Comparison of ENCODE assay signal across 8 mouse cellular contexts in the genomic region with DNA sequence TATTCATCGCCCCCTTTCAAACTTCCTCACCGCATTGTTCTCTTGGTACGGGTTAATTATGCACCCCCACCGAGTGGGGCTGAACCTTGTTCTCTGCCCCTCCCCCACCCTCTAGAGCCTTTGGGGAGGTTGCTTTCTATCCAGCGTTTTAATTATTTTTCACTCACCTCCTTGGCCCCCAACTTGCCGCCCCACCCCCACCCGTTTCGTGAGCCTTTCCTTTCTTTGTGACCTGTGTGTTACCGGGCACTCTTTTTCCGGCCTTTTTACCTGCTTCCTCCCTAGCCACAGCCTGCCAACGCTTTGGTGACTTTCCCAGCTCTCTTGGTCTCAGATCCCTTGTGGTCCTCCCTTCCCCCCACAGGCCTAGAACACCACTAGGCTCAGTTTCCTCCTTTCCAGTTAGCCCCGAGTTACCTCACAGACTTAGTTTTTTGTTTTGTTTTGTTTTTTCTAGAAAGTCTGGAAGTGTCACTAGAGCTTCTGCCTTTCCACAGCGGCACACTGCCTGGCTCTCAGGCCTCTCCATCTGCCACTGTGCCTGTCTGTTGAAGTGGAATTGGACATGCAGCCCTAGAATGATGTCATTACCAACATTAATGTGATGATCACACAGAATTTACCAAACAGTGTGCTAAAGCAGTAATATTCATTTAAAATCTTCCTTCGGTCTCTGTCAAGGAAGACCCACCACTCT. TPM values are rescaled to one million over a fixed set of nuclear protein-coding genes. Genes with fewer than 3 reads are reported as not detected.
DNase-seq lines count a peak whose midpoint lies in the region; ATAC-seq and TF ChIP-seq lines count a peak whose summit lies in the region.

No protein-coding gene starts in this region.

- H3K4me1 ChIP-seq in heart, adult 2 months (ENCODE audit: control insufficient read depth, insufficient read depth, low read length), result peaks cover 7% of the 10 kb centered on the region
- H3K4me1 ChIP-seq in forebrain, embryonic 13.5 days, result peaks cover 64% of the 10 kb centered on the region
- peaks cover 62% of the 10 kb centered on the region for H3K4me1 ChIP-seq in kidney, embryonic 15.5 days
- peaks cover 37% of the 10 kb centered on the region for H3K4me1 ChIP-seq in midbrain, embryonic 15.5 days
- peaks cover 14% of the 10 kb centered on the region for H3K4me1 ChIP-seq in thymus, adult 2 months (replicated peaks; ENCODE audit: control insufficient read depth, insufficient read depth, low read length)

- intact Hi-C loops in heart, adult 2 months (cut with DNase I), result loop anchor here (1.0 to 5.0 kb wide), 3 partner anchors 46 to 111 kb away; no protein-coding TSS in a partner anchor
- intact Hi-C loops in heart, postnatal 25 days (cut with DNase I), result loop anchor here (2.0 to 5.0 kb wide), 4 partner anchors 47 to 104 kb away; no protein-coding TSS in a partner anchor

- H3K36me3 ChIP-seq in heart, adult 2 months (ENCODE audit: control insufficient read depth, insufficient read depth, low read length), result peaks cover 3% of the 10 kb centered on the region; the same call in 1 of the 2 replicates
- H3K36me3 ChIP-seq in forebrain, embryonic 13.5 days (ENCODE audit: poor library complexity, severe bottlenecking), result peaks cover 6% of the 10 kb centered on the region
- H3K36me3 ChIP-seq in kidney, embryonic 15.5 days, result no peaks in the 10 kb centered on the region
- H3K36me3 ChIP-seq in midbrain, embryonic 15.5 days (replicated peaks), result no peaks in the 10 kb centered on the region
- H3K36me3 ChIP-seq in thymus, adult 2 months (ENCODE audit: control insufficient read depth, insufficient read depth, low read length), result no peaks in the 10 kb centered on the region

- no peaks in the 10 kb centered on the region for H3K9me3 ChIP-seq in forebrain, embryonic 13.5 days (replicated peaks)
- no peaks in the 10 kb centered on the region for H3K9me3 ChIP-seq in kidney, embryonic 15.5 days (replicated peaks)
- no peaks in the 10 kb centered on the region for H3K9me3 ChIP-seq in midbrain, embryonic 15.5 days

- H3K79me2 ChIP-seq in heart, adult 2 months (replicated peaks; ENCODE audit: control insufficient read depth, insufficient read depth, low read length), result peaks cover 2% of the 10 kb centered on the region; the same call in 1 of the 2 replicates

- no peak overlapping the region for H3K9ac ChIP-seq in heart, adult 2 months (ENCODE audit: low read depth, low read length)
- peak overlapping the region; percentile 90 for H3K9ac ChIP-seq in forebrain, embryonic 13.5 days
- H3K9ac ChIP-seq in kidney, embryonic 15.5 days, result peak overlapping the region; percentile 72
- no peak overlapping the region for H3K9ac ChIP-seq in midbrain, embryonic 15.5 days

- TF ChIP-seq POLR2A in heart, adult 2 months (IDR thresholded peaks at IDR 0.05; ENCODE audit: insufficient read depth, low read depth, low read length), result no peak
- no peak for TF ChIP-seq POLR2A in thymus, adult 2 months (IDR thresholded peaks at IDR 0.05; ENCODE audit: control insufficient read depth, extremely low read depth, insufficient read depth, low read length, poor library complexity)

- no peak for TF ChIP-seq CTCF in heart, adult 2 months (IDR thresholded peaks at IDR 0.05)
- no peak for TF ChIP-seq CTCF in thymus, adult 2 months (IDR thresholded peaks at IDR 0.05; ENCODE audit: borderline replicate concordance, control insufficient read depth, extremely low read depth, insufficient read depth, low read length, poor library complexity)

- 32% methylated on average over 14 of the region's 14 CpGs for WGBS in heart, adult 2 months
- WGBS in forebrain, embryonic 13.5 days, result 4% methylated on average over 14 of the region's 14 CpGs
- WGBS in kidney, embryonic 15.5 days, result 9% methylated on average over 14 of the region's 14 CpGs
- 6% methylated on average over 14 of the region's 14 CpGs for WGBS in midbrain, embryonic 15.5 days
- WGBS in thymus, adult 2 months, result 18% methylated on average over 14 of the region's 14 CpGs

- no peak for TF ChIP-seq EP300 in heart, adult 2 months (IDR thresholded peaks at IDR 0.05; ENCODE audit: insufficient read depth, low read depth, low read length)

- DNase-seq in heart, adult 2 months, result peak in 1 of 2 experiments; percentile 15
- DNase-seq in heart, postnatal 25 days (ENCODE audit: low spot score), result no peak
- DNase-seq in adrenal gland, postnatal 25 days, result no peak
- no peak for DNase-seq in right cerebral cortex, postnatal 10 days (ENCODE audit: low spot score in 2 of 2)
- no peak for DNase-seq in thymus, adult 2 months

- ATAC-seq in forebrain, embryonic 13.5 days, result no peak
- no peak for ATAC-seq in kidney, embryonic 15.5 days (replicated peaks; ENCODE audit: low FRiP score)
- ATAC-seq in midbrain, embryonic 15.5 days (replicated peaks), result no peak

- peak overlapping the region; percentile 92 for H3K4me2 ChIP-seq in forebrain, embryonic 13.5 days
- H3K4me2 ChIP-seq in kidney, embryonic 15.5 days, result peak overlapping the region; percentile 92
- H3K4me2 ChIP-seq in midbrain, embryonic 15.5 days, result peak overlapping the region; percentile 99

- peak overlapping the region; percentile 81 for H3K27ac ChIP-seq in heart, adult 2 months
- H3K27ac ChIP-seq in forebrain, embryonic 13.5 days, result peak overlapping the region; percentile 58; the same call in 1 of the 2 replicates
- peak overlapping the region; percentile 92 for H3K27ac ChIP-seq in kidney, embryonic 15.5 days
- H3K27ac ChIP-seq in midbrain, embryonic 15.5 days, result no peak overlapping the region
- no peak overlapping the region for H3K27ac ChIP-seq in thymus, adult 2 months (ENCODE audit: control insufficient read depth, insufficient read depth, low read length)

- no peaks in the 10 kb centered on the region for H3K27me3 ChIP-seq in heart, adult 2 months (ENCODE audit: control insufficient read depth, insufficient read depth, low read length)
- H3K27me3 ChIP-seq in forebrain, embryonic 13.5 days, result no peaks in the 10 kb centered on the region
- peaks cover 26% of the 10 kb centered on the region for H3K27me3 ChIP-seq in kidney, embryonic 15.5 days
- H3K27me3 ChIP-seq in midbrain, embryonic 15.5 days (replicated peaks), result no peaks in the 10 kb centered on the region
- peaks cover 6% of the 10 kb centered on the region for H3K27me3 ChIP-seq in thymus, adult 2 months (ENCODE audit: control insufficient read depth, insufficient read depth, low read length)

- H3K4me3 ChIP-seq in heart, adult 2 months, result peak overlapping the region; percentile 69
- peak overlapping the region; percentile 83 for H3K4me3 ChIP-seq in forebrain, embryonic 13.5 days
- peak overlapping the region; percentile 73 for H3K4me3 ChIP-seq in kidney, embryonic 15.5 days (replicated peaks)
- peak overlapping the region; percentile 74 for H3K4me3 ChIP-seq in midbrain, embryonic 15.5 days
- H3K4me3 ChIP-seq in thymus, adult 2 months (ENCODE audit: control insufficient read depth, insufficient read depth, low read length), result no peak overlapping the region

RNA-seq across cellular contexts. Expression of a gene that starts 2.3 kb away (rescaled TPM):
- total RNA-seq in heart, adult 2 months (2021), result 10 to 100 TPM; 13.1 to 14.7 TPM
- polyA plus RNA-seq in heart, adult 2 months (2012; rRNA removed), result 9.5 and 14.4 TPM in 2 replicates
- 10 to 100 TPM; 17.3 to 18.2 TPM for total RNA-seq in heart, postnatal 25 days (2021)
- 81.7 and 83.0 TPM in 2 replicates for polyA plus RNA-seq in forebrain, embryonic 13.5 days (2015; fragmentation: Nextera tagmentation; extraction: Ambion mirVana)
- 55.1 and 64.4 TPM in 2 replicates for polyA plus RNA-seq in kidney, embryonic 15.5 days (2015; fragmentation: Nextera tagmentation; extraction: Ambion mirVana)
- 20.7 and 21.7 TPM in 2 replicates for polyA plus RNA-seq in midbrain, embryonic 15.5 days (2015; fragmentation: Nextera tagmentation; extraction: Ambion mirVana)
- 181 and 215 TPM in 2 replicates for total RNA-seq in adrenal gland, postnatal 25 days (2021)
- 80.6 and 99.6 TPM in 2 replicates for polyA plus RNA-seq in thymus, adult 2 months (2012; rRNA removed)

Comparison
In these comparisons a context has a peak if more than half of its experiments do, and no peak if none do; other contexts are left out.
1. H3K27ac ChIP-seq: peak in heart, adult 2 months (single experiment), forebrain, embryonic 13.5 days (single experiment) and kidney, embryonic 15.5 days (single experiment); none in midbrain, embryonic 15.5 days (single experiment) and thymus, adult 2 months (single experiment).
2. H3K9ac ChIP-seq: peak in forebrain, embryonic 13.5 days (single experiment) and kidney, embryonic 15.5 days (single experiment); none in heart, adult 2 months (single experiment) and midbrain, embryonic 15.5 days (single experiment).
3. Peak in every context shown above with its lines, with median percentiles within 50 percentile points of each other: H3K4me2 ChIP-seq.